Mouse (Mus musculus): ENCODE measurements around the gene Porcn. TPM values are rescaled to one million over a fixed set of nuclear protein-coding genes. Genes with fewer than 3 reads are reported as not detected.

The Porcn gene
- polyA plus RNA-seq, 1 experiment from 2014 or later: 22.3 TPM

GRCm38 (mm10) chrX:8248542-8249120, 42.3 kb upstream of the Porcn start:
- no peak for TF ChIP-seq EP300 (IDR thresholded peaks at IDR 0.05)
- TF ChIP-seq CTCF (IDR thresholded peaks at IDR 0.05): no peak
- peak; percentile 37 for ATAC-seq
- no peak overlapping the region for H3K9ac ChIP-seq (replicated peaks; ENCODE audit: low read depth)
- no peak overlapping the region for H3K4me3 ChIP-seq (ENCODE audit: low read depth, low read length)
- no peak overlapping the region for H3K27ac ChIP-seq (ENCODE audit: low read length)
- no peak overlapping the region for H3K4me2 ChIP-seq (replicated peaks; ENCODE audit: low read depth, low read length)
- no peaks in the 10 kb centered on the region for H3K27me3 ChIP-seq (replicated peaks; ENCODE audit: insufficient read depth, low read length)
- no peaks in the 10 kb centered on the region for H3K9me3 ChIP-seq (ENCODE audit: low read length)
- no peaks in the 10 kb centered on the region for H3K36me3 ChIP-seq (ENCODE audit: insufficient read depth, low read length)
- WGBS: 50% methylated on average over 8 of the region's 8 CpGs
- no peaks in the 10 kb centered on the region for H3K4me1 ChIP-seq (ENCODE audit: insufficient read depth, low read depth, low read length)
- peak; percentile 69 for DNase-seq (ENCODE audit: low spot score)

GRCm38 (mm10) chrX:8247680-8248079, 41.4 kb upstream of the Porcn start:
- ATAC-seq: no peak
- 78% methylated on average over 2 of the region's 2 CpGs for WGBS

DNA sequence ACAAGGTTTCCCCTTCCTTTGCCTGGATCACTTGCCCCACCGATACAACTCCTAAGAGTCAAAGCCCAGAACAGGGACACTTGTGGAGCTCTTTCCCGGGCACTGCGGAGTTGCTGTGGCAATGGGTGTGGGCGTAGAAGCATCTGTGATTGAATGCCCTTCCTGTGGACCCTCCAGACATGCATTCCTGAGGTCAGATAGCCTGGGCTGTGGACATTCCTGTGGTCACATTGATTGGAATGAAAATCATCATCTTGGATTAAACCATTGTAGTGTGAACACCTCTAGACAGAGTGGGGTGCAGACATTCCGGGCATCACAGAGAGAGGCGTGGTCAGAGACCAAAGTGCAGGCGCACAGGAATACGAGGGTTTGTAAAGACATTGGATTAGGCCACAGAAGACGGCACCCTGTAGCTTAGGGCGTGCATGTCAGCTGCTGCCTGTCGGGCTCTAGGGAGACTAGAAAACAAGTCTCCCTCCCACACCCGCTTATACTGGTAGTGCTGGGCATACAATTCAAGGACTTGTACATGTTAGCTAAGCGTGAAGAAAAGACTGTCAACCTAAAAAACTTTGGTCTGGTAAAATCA, 32.6 kb upstream of the Porcn start:
- DNase-seq (ENCODE audit: low spot score): peak; percentile 23
- no peaks in the 10 kb centered on the region for H3K27me3 ChIP-seq (replicated peaks; ENCODE audit: insufficient read depth, low read length)
- no peaks in the 10 kb centered on the region for H3K4me1 ChIP-seq (ENCODE audit: insufficient read depth, low read depth, low read length)
- H3K4me2 ChIP-seq (replicated peaks; ENCODE audit: low read depth, low read length): no peak overlapping the region
- peak; percentile 82 for ATAC-seq
- no peaks in the 10 kb centered on the region for H3K36me3 ChIP-seq (ENCODE audit: insufficient read depth, low read length)
- no peak overlapping the region for H3K9ac ChIP-seq (replicated peaks; ENCODE audit: low read depth)
- H3K27ac ChIP-seq (ENCODE audit: low read length): no peak overlapping the region
- H3K4me3 ChIP-seq (ENCODE audit: low read depth, low read length): no peak overlapping the region
- TF ChIP-seq EP300 (IDR thresholded peaks at IDR 0.05) (no peak), CTCF (IDR thresholded peaks at IDR 0.05) (no peak)
- 65% methylated on average over 13 of the region's 13 CpGs for WGBS
- no peaks in the 10 kb centered on the region for H3K9me3 ChIP-seq (ENCODE audit: low read length)

More at GRCm38 (mm10) chrX:8247680-8248079, 41.4 kb upstream of the Porcn start:
- no peak for DNase-seq (ENCODE audit: low spot score)
- no peaks in the 10 kb centered on the region for H3K4me1 ChIP-seq (ENCODE audit: insufficient read depth, low read depth, low read length)
- H3K4me3 ChIP-seq (ENCODE audit: low read depth, low read length): no peak overlapping the region
- H3K27ac ChIP-seq (ENCODE audit: low read length): no peak overlapping the region
- H3K27me3 ChIP-seq (replicated peaks; ENCODE audit: insufficient read depth, low read length): no peaks in the 10 kb centered on the region
- H3K9me3 ChIP-seq (ENCODE audit: low read length): no peaks in the 10 kb centered on the region
- H3K9ac ChIP-seq (replicated peaks; ENCODE audit: low read depth): no peak overlapping the region
- no peak overlapping the region for H3K4me2 ChIP-seq (replicated peaks; ENCODE audit: low read depth, low read length)
- no peak for TF ChIP-seq EP300 (IDR thresholded peaks at IDR 0.05)
- TF ChIP-seq CTCF (IDR thresholded peaks at IDR 0.05): peak; percentile 54
- no peaks in the 10 kb centered on the region for H3K36me3 ChIP-seq (ENCODE audit: insufficient read depth, low read length)

- no peaks in the 10 kb centered on the region for H3K4me1 ChIP-seq (ENCODE audit: insufficient read depth, low read depth, low read length)
- no peak overlapping the region for H3K9ac ChIP-seq (replicated peaks; ENCODE audit: low read depth)
- H3K27ac ChIP-seq (ENCODE audit: low read length): no peak overlapping the region
- no peaks in the 10 kb centered on the region for H3K9me3 ChIP-seq (ENCODE audit: low read length)
- H3K4me3 ChIP-seq (ENCODE audit: low read depth, low read length): no peak overlapping the region
- no peaks in the 10 kb centered on the region for H3K36me3 ChIP-seq (ENCODE audit: insufficient read depth, low read length)
- DNase-seq (ENCODE audit: low spot score) (no peak), ATAC-seq (no peak)
- H3K4me2 ChIP-seq (replicated peaks; ENCODE audit: low read depth, low read length): no peak overlapping the region
- no peak for TF ChIP-seq CTCF (IDR thresholded peaks at IDR 0.05)
- TF ChIP-seq EP300 (IDR thresholded peaks at IDR 0.05): no peak
- 79% methylated on average over 2 of the region's 2 CpGs for WGBS
- no peaks in the 10 kb centered on the region for H3K27me3 ChIP-seq (replicated peaks; ENCODE audit: insufficient read depth, low read length)
Measured at GRCm38 (mm10) chrX:8236704-8237103, 30.4 kb upstream of the Porcn start.

DNA sequence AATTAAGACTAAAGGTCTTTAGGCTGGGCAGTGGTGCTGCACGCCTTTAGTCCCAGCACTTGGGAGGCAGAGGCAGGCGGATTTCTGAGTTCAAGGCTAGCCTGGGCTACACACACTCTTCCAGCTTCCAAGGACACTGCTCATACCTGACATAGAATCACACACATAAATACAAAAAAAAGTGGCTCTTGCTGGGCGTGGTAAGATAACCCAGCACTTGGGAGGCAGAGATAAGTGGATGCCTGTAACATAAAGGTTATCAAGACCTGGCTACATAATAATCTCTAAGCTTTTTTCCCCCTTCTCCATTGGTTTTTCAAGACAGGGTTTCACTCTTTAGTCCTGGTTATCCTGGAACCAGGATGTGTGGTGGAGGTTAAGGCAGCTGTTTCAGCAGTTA, 27.3 kb upstream of the Porcn start:
- Histone ChIP-seq H3K27ac (ENCODE audit: low read length) (no peak overlapping the region), H3K4me3 (ENCODE audit: low read depth, low read length) (no peak overlapping the region), H3K9ac (replicated peaks; ENCODE audit: low read depth) (no peak overlapping the region), H3K4me2 (replicated peaks; ENCODE audit: low read depth, low read length) (no peak overlapping the region), H3K27me3 (replicated peaks; ENCODE audit: insufficient read depth, low read length) (no peaks in the 10 kb centered on the region), H3K36me3 (ENCODE audit: insufficient read depth, low read length) (no peaks in the 10 kb centered on the region), H3K9me3 (ENCODE audit: low read length) (no peaks in the 10 kb centered on the region), H3K4me1 (ENCODE audit: insufficient read depth, low read depth, low read length) (no peaks in the 10 kb centered on the region)
- ATAC-seq (no peak), DNase-seq (ENCODE audit: low spot score) (no peak)
- 81% methylated on average over 3 of the region's 3 CpGs for WGBS
- TF ChIP-seq EP300 (IDR thresholded peaks at IDR 0.05) (no peak), CTCF (IDR thresholded peaks at IDR 0.05) (no peak)

GRCm38 (mm10) chrX:8230272-8230671, 23.9 kb upstream of the Porcn start:
- H3K4me1 ChIP-seq (ENCODE audit: insufficient read depth, low read depth, low read length): no peaks in the 10 kb centered on the region
- 70% methylated on average over 4 of the region's 4 CpGs for WGBS
- DNase-seq (ENCODE audit: low spot score) (no peak), ATAC-seq (no peak)
- no peaks in the 10 kb centered on the region for H3K36me3 ChIP-seq (ENCODE audit: insufficient read depth, low read length)
- no peak overlapping the region for H3K9ac ChIP-seq (replicated peaks; ENCODE audit: low read depth)
- no peak overlapping the region for H3K4me2 ChIP-seq (replicated peaks; ENCODE audit: low read depth, low read length)
- no peak for TF ChIP-seq EP300 (IDR thresholded peaks at IDR 0.05)
- no peak for TF ChIP-seq CTCF (IDR thresholded peaks at IDR 0.05)
- H3K27ac ChIP-seq (ENCODE audit: low read length): no peak overlapping the region
- H3K27me3 ChIP-seq (replicated peaks; ENCODE audit: insufficient read depth, low read length): no peaks in the 10 kb centered on the region
- no peaks in the 10 kb centered on the region for H3K9me3 ChIP-seq (ENCODE audit: low read length)
- no peak overlapping the region for H3K4me3 ChIP-seq (ENCODE audit: low read depth, low read length)

Measured in lung, postnatal 0 days (tissue).